Mouse (Mus musculus) C3H10T1/2 (cell line): ENCODE data around the gene Mrpl41. TPM values are rescaled to one million over a fixed set of nuclear protein-coding genes. Genes with fewer than 3 reads are reported as not detected.

Source experiments
- polyA plus RNA-seq, 2 experiments: library from polyadenylated mRNA; unstranded; fragments of >200 nt; fragmentation: generic; extraction: Trizol; gene quantifications; one replicate each; pipeline ENCODE4 v1.2.1; 2012; ENCODE audit warnings: missing spikeins in 2 of 2

Gene Mrpl41
- 10 to 100 TPM; 54.1 to 79.8 TPM for polyA plus RNA-seq

GRCm38 (mm10) chr2:24974906-24975703, at the start of gene Mrpl41:
Gene Mrpl41, minus strand, starts transcription at chr2:24975098.

DNA sequence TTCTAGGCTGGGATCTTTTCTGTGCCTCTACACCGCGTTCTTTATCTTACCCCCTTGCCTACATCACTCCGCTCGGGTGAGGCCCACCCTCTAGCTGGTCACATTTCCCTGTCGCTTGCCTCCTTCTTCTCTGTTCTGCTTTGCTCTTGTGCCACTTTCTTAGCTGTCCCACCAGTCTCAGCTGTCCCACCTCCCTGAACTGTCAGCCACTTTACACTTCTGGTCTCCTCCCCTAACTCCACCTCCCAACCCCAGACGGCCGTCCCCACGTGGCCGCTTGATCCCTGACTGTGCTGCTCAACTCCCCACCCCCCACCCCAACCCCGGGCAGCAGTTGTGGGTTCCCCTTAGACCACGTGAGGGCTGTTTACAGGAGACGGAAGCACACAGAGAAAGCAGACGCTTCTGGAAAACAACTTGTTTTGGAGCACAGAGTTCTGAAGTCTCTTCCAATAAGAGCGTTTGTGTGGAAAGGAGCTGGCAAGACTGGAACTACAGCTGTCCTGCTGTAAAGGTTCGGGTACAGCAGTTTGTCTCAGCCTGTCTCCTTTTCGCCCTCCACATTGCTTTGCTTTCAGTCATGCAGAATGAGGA, 903 bp upstream of the Mrpl41 start, which contains the start of gene Pnpla7:
Pnpla7 (plus strand) TSS at position 330 of the 594 bp plus-strand sequence.

GRCm38 (mm10) chr2:24962304-24963000, 12.4 kb downstream of the Mrpl41 start, which contains the start of gene Dph7:
Gene Dph7, plus strand, starts transcription at chr2:24962400.

DNA sequence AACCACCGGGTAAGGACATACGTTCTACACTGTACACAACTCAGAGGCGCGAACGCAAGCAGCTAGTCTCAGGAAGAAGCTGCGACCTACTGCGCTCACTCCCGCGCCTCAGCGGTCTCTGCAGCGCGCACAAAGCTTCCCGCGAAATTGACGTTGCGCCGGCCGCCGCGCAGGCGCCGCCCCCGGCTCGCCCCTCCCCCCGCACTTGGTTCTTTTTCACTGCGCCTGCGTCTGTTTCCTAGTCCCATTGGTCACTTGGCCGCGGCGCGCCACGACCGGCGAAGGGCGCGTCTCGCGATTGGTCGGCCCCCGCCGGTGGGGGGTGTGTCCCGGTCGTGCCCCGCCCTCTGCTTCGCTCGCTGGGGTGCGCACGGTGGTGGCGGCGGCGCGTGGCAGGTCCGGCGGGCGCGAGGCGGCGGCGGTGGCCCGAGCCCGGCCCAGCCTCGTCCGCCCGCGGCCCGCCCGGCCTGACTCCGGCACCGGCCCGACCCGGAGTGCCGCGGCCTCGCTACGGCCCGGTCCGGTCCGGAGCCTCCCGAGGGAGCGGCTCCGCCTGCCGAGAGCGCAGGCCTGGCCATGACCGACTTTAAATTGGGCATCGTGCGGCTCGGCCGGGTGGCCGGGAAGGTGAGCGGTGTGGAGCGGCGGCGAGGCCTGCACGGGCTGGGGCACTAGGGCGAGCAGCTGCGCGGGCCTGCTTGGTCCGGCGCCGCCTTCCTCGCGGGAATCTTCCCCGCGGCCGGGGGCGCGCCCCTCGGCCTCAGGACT, 25.3 kb downstream of the Mrpl41 start, which contains the start of gene Zmynd19:
Zmynd19 (plus strand) TSS at position 372 of the 768 bp plus-strand sequence.

GRCm38 (mm10) chr2:24935057-24935796, 39.7 kb downstream of the Mrpl41 start, which contains the start of gene Arrdc1:
Gene Arrdc1, minus strand, starts transcription at chr2:24935252.

Other genes with a start within 250 kb of the Mrpl41 start
- gene Cacna1b, start 211.9 kb downstream of the Mrpl41 start, polyA plus RNA-seq, result not detected
- gene Ehmt1, start 55.5 kb downstream of the Mrpl41 start, polyA plus RNA-seq, result 10 to 100 TPM in 1 of 2 experiments, 1 to 10 TPM in 1; 2.6 to 25.3 TPM
- gene Arrdc1, start 39.8 kb downstream of the Mrpl41 start, polyA plus RNA-seq, result 10 to 100 TPM; 18.0 to 19.2 TPM
- gene Zmynd19, start 25.3 kb downstream of the Mrpl41 start, polyA plus RNA-seq, result 10 to 100 TPM; 11.8 to 18.9 TPM
- 10 to 100 TPM in 1 of 2 experiments, 1 to 10 TPM in 1; 6.6 to 19.2 TPM for gene Dph7, start 12.7 kb downstream of the Mrpl41 start, polyA plus RNA-seq
- 10 to 100 TPM in 1 of 2 experiments, 1 to 10 TPM in 1; 4.3 to 10.4 TPM for gene Pnpla7, start 935 bp upstream of the Mrpl41 start, polyA plus RNA-seq
- gene Nsmf, start 79.3 kb upstream of the Mrpl41 start, polyA plus RNA-seq, result 10 to 100 TPM; 36.2 to 56.6 TPM
- gene Entpd8, start 105.2 kb upstream of the Mrpl41 start, polyA plus RNA-seq, result not detected
- under 1 TPM in 1 of 2 experiments, not detected in 1; 0.04 TPM for gene Noxa1, start 120.1 kb upstream of the Mrpl41 start, polyA plus RNA-seq
- gene Nrarp, start 205.7 kb upstream of the Mrpl41 start, polyA plus RNA-seq, result under 1 TPM; 0.13 to 0.19 TPM
- gene Tor4a, start 221.8 kb upstream of the Mrpl41 start, polyA plus RNA-seq, result 10 to 100 TPM in 1 of 2 experiments, 1 to 10 TPM in 1; 9.1 to 26.9 TPM
- 10 to 100 TPM; 29.0 to 67.4 TPM for gene Nelfb, start 236.4 kb upstream of the Mrpl41 start, polyA plus RNA-seq
- under 1 TPM in 1 of 2 experiments, not detected in 1; 0.02 TPM for gene Stpg3, start 239.5 kb upstream of the Mrpl41 start, polyA plus RNA-seq
- 1 to 10 TPM in 1 of 2 experiments, not detected in 1; 1.6 TPM for gene Fam166a, start 243.6 kb upstream of the Mrpl41 start, polyA plus RNA-seq
- 100 to 1,000 TPM; 598 to 649 TPM for gene Tubb4b, start 249.6 kb upstream of the Mrpl41 start, polyA plus RNA-seq